Mouse (Mus musculus) hindbrain, embryonic 16.5 days (tissue): ENCODE results near the gene Zfp982. TPM values are rescaled to one million over a fixed set of nuclear protein-coding genes. Genes with fewer than 3 reads are reported as not detected.
"Not testable (repeated sequence)": the region's sequence is repeated elsewhere in the genome, so short reads cannot be mapped to it uniquely, and the experiment has no call there.

Experiments
- ATAC-seq: fragments of 200-750 bp; cut with Nextera tagmentation; 2 replicates; pipeline ENCODE4 v1.8.0; 2017; ENCODE audit warnings: moderate TSS enrichment, moderate library complexity
- H3K27ac ChIP-seq: fragments of 300-500 bp; sonication (generic); 2 replicates; pipeline ENCODE4 v1.5.1; 2014; ENCODE audit warnings: low read depth, mild to moderate bottlenecking, control low read depth, low read length, moderate library complexity
- H3K27me3 ChIP-seq: fragments of 300-500 bp; sonication (generic); replicated peaks from 2 replicates; pipeline ENCODE4 v1.6.1; 2014; ENCODE audit warnings: low read length; ENCODE audit not compliant: control insufficient read depth, insufficient read depth
- H3K36me3 ChIP-seq: fragments of 300-500 bp; sonication (generic); 2 replicates; pipeline ENCODE4 v1.6.1; 2014; ENCODE audit warnings: mild to moderate bottlenecking, low read length, moderate library complexity, mixed read lengths; ENCODE audit not compliant: control insufficient read depth, insufficient read depth
- H3K4me1 ChIP-seq: fragments of 300-500 bp; sonication (generic); 2 replicates; pipeline ENCODE4 v1.6.1; 2014; ENCODE audit warnings: low read depth, low read length; ENCODE audit not compliant: control insufficient read depth, insufficient read depth
- H3K4me2 ChIP-seq: fragments of 300-500 bp; sonication (generic); 2 replicates; pipeline ENCODE4 v1.6.1; 2014; ENCODE audit warnings: mild to moderate bottlenecking, low read length, control low read depth, moderate library complexity
- H3K4me3 ChIP-seq: fragments of 300-500 bp; sonication (generic); 2 replicates; pipeline ENCODE4 v1.5.1; 2014; ENCODE audit warnings: mild to moderate bottlenecking, low read length, control low read depth, moderate library complexity
- H3K9ac ChIP-seq: fragments of 300-500 bp; sonication (generic); 2 replicates; pipeline ENCODE4 v1.6.1; 2014; ENCODE audit warnings: low read depth, mild to moderate bottlenecking, control low read depth, low read length, moderate library complexity
- H3K9me3 ChIP-seq: fragments of 300-500 bp; sonication (generic); 2 replicates; pipeline ENCODE4 v1.6.1; 2014; ENCODE audit warnings: mild to moderate bottlenecking, low read length, moderate library complexity; ENCODE audit not compliant: control insufficient read depth
- WGBS: fragments of 180-500 bp; shearing (Covaris S2); extraction: QIAGEN DNeasy Blood & Tissue Kit; methylation state at CpG from one replicate; pipeline ENCODE4 v1.1.7; 2014; 5-methylcytosine and 5-hydroxymethylcytosine counted together
- polyA plus RNA-seq: library from polyadenylated mRNA; unstranded; fragments of >200 nt; fragmentation: Nextera tagmentation; extraction: Ambion mirVana; gene quantifications from 2 replicates; pipeline ENCODE4 v1.2.1, GENCODE M21; 2015

Gene Zfp982
- polyA plus RNA-seq, 1 experiment from 2014 or later: 4.4 TPM

DNA sequence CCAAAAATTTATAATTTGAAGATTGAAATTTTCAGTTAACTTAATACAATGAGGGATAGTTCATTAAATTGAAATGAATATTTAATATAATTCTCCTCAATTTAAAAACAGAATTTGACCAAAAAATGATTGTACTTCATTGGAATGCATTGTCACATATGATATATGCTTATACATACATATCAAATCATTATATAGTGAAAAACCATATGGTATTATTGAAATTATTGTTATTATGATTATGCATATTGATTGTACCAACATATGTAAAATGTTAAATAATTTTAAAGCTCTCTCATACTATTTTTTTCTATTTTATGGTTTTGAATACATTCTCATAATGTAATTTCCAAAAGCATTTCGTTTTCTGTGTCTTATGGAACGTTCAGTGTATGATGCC is 17.0 kb downstream of the Zfp982 start:
- H3K4me2 ChIP-seq: no peak overlapping the region
- no peak overlapping the region for H3K27ac ChIP-seq
- 87% methylated on average over 2 of the region's 2 CpGs for WGBS
- peaks cover 26% of the 10 kb centered on the region for H3K9me3 ChIP-seq
- no peaks in the 10 kb centered on the region for H3K36me3 ChIP-seq
- H3K4me3 ChIP-seq: no peak overlapping the region
- no peak for ATAC-seq
- no peaks in the 10 kb centered on the region for H3K4me1 ChIP-seq
- no peak overlapping the region for H3K9ac ChIP-seq
- no peaks in the 10 kb centered on the region for H3K27me3 ChIP-seq

DNA sequence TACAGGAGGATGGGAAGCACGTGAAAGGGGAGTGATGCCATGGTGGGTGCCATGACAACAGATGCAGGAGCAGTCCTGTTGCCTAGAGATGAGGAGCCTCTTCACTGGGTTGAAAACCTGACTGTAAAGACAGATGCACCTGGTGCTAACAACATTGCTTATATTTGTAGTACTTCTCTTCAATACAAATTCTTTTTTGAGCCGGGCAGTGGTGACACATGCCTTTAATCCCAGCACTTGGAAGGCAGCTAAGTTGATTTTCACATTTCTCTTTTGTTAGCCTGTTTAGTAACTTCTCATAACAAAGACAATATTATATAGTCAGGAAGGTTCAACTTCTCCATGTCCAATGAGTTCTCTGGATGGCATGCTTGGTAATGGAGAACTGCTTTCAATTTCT is 26.8 kb downstream of the Zfp982 start:
- WGBS: 73% methylated on average over 2 of the region's 2 CpGs
- no peak overlapping the region for H3K9ac ChIP-seq
- no peaks in the 10 kb centered on the region for H3K4me1 ChIP-seq
- H3K4me3 ChIP-seq: no peak overlapping the region
- H3K27me3 ChIP-seq: no peaks in the 10 kb centered on the region
- H3K9me3 ChIP-seq: peaks cover 57% of the 10 kb centered on the region
- H3K36me3 ChIP-seq: no peaks in the 10 kb centered on the region
- H3K27ac ChIP-seq: no peak overlapping the region
- H3K4me2 ChIP-seq: no peak overlapping the region
- no peak for ATAC-seq

DNA sequence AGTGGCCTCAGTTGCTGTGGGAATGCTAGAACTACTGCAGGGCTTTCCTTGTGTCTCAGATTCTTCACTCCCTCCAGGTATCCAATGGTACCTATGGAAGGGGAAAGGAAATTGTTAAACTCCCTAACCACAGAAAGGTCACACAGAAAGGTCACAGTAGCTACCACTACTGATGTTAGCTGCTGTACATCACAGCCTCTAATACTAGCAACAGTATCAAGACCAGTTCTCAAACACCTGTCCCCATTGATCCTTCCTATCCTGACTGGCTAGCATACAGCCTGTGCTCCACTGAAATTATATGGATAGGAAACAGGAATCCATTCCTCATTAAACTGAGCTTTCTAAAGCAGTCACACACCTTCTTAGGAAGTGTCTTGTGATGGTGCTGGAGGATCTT is 27.9 kb downstream of the Zfp982 start:
- Histone ChIP-seq H3K36me3 (no peaks in the 10 kb centered on the region), H3K27me3 (no peaks in the 10 kb centered on the region), H3K4me2 (no peak overlapping the region), H3K4me3 (no peak overlapping the region), H3K9ac (no peak overlapping the region), H3K9me3 (peaks cover 61% of the 10 kb centered on the region), H3K27ac (no peak overlapping the region), H3K4me1 (no peaks in the 10 kb centered on the region)
- no peak for ATAC-seq

DNA sequence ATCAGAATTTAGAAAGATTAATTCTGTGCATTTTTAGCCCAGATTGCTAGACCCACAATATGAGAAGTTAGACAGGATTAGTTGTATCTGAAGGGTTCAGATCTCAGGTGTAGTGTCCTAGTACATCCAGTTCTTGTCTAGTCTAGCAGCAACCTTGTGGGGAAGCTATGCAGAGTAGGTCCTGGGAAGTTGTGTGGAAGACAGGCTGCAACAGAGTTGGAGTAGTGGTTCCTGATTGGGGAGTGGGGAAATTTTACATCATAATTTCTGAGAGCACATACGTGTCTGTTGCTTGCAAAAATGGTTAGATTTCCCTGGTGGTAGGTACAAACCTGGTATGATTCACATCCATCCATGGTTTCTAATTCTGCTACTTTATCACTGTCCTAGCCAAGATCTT is 32.9 kb downstream of the Zfp982 start:
- WGBS: 90% methylated on average over 1 of the region's 1 CpGs

DNA sequence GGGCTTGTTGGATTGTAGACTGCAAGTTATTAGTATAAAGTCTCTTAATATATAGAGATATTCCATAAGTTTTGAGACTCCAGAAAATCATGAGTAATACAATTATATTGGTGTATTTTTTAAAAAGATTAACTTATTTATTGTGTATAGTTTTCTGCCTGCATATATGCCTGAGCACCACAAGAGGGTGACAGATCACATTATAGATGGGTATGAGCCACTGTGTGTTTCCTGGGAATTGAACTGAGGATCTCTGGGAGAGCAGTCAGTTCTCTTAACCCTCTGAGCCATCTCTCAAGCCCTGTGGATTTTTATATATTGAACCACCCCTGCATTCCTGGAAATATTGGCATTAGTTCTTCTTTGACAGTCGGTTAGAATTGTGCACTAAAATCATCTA is 38.1 kb downstream of the Zfp982 start:
- Histone ChIP-seq H3K9ac (no peak overlapping the region), H3K4me1 (no peaks in the 10 kb centered on the region), H3K4me3 (no peak overlapping the region), H3K27me3 (no peaks in the 10 kb centered on the region), H3K27ac (no peak overlapping the region), H3K4me2 (no peak overlapping the region), H3K36me3 (0 out of 2 replicates have a peak, but pooled peaks cover 3% of the 10 kb centered on the region), H3K9me3 (peaks cover 34% of the 10 kb centered on the region)
- WGBS: 88% methylated on average over 1 of the region's 1 CpGs
- no peak for ATAC-seq

More for the DNA sequence above, 32.9 kb downstream of the Zfp982 start:
- 0 out of 2 replicates have a peak, but pooled peaks cover 3% of the 10 kb centered on the region for H3K36me3 ChIP-seq
- no peaks in the 10 kb centered on the region for H3K27me3 ChIP-seq
- H3K9ac ChIP-seq: no peak overlapping the region
- H3K9me3 ChIP-seq: peaks cover 63% of the 10 kb centered on the region
- no peak for ATAC-seq
- H3K4me2 ChIP-seq: no peak overlapping the region
- H3K27ac ChIP-seq: no peak overlapping the region
- no peak overlapping the region for H3K4me3 ChIP-seq
- no peaks in the 10 kb centered on the region for H3K4me1 ChIP-seq

DNA sequence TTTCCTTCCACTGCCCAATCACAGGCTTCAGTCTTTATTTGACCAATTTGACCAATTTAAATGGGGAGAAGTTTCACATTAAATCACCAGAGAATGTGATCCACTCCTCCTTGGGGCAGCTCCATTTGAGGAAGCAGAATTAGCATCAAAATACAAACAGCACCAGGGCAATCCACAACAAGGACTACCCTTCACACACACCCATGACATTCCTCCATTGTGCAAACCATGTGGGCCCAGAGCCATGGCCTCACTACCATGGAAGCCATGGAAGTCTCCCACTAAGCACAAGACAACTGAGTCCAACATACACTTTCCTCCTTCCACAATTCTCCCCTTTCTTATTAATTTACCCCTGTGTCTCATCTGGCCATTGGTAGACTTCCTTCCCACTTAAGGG is 43.7 kb downstream of the Zfp982 start:
- H3K27ac ChIP-seq, H3K4me2 ChIP-seq, H3K27me3 ChIP-seq, H3K9ac ChIP-seq, H3K36me3 ChIP-seq, H3K4me1 ChIP-seq, ATAC-seq, H3K4me3 ChIP-seq: not testable (repeated sequence)
- peaks cover 29% of the 10 kb centered on the region for H3K9me3 ChIP-seq

DNA sequence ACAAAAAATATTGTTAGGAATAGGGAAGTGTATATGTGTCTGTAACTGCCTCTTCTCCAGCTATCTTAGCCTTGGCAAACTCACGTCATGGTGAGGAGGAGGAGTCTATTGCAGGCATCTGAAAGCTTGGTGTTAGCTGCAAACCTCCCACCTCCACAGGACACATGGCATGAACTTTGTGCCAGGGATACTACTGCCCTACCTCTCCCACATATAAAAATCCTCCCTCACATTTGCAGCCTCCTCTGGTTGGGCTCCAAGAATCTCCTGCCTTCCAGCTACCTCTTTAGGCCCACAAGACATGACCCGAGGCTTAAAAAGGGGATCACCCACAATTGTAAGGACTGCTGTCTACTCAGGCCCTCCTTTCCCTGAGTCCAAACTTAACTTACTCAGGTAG is 45.5 kb downstream of the Zfp982 start:
- no peaks in the 10 kb centered on the region for H3K4me1 ChIP-seq
- no peaks in the 10 kb centered on the region for H3K27me3 ChIP-seq
- WGBS: 93% methylated on average over 2 of the region's 2 CpGs
- H3K27ac ChIP-seq: no peak overlapping the region
- H3K4me3 ChIP-seq: no peak overlapping the region
- no peaks in the 10 kb centered on the region for H3K36me3 ChIP-seq
- no peak overlapping the region for H3K9ac ChIP-seq
- H3K4me2 ChIP-seq: no peak overlapping the region
- ATAC-seq: no peak
- H3K9me3 ChIP-seq: peaks cover 32% of the 10 kb centered on the region

DNA sequence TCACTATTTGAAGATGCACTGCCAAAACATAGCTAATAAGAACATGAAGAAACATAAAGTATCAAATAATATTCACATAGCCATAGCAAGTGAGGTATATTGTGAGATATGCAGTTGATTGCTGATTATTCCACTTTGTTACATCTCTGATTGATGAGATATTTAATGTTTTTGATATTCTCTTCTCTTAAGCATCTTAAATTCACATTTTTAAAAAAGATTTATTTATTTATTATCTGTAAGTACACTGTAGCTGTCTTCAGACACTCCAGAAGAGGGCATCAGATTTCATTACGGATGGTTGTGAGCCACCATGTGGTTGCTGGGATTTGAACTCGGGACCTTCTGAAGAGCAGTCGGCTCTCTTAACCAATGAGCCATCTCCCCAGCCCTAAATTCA is 47.7 kb downstream of the Zfp982 start, which contains the start of gene Gm16503:
TSS of gene Gm16503 (plus strand) at position 301 of the 400 bp plus-strand sequence.
- H3K27me3 ChIP-seq, H3K4me2 ChIP-seq, H3K27ac ChIP-seq, H3K36me3 ChIP-seq, H3K4me1 ChIP-seq, H3K9ac ChIP-seq, ATAC-seq, H3K4me3 ChIP-seq: not testable (repeated sequence)
- 89% methylated on average over 3 of the region's 3 CpGs for WGBS
- peaks cover 32% of the 10 kb centered on the region for H3K9me3 ChIP-seq

DNA sequence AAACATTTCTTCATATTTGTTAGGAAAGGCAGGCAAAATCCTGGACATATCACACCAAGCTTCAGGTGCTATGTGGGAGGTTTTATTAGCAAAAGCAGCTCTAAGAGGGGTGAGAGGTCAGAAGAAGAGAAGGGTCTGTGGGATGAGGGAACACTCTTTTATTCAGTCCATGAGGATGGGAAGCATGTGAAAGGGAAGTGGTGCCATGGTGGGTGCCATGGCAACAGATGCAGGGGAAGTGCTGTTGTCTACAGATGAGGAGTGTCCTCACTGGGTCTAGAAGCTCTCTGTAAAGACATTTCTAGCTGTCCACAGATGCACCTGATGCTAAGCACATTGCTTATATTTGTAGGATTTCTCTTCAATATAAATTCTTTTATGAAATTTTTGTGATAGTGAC is 48.9 kb downstream of the Zfp982 start:
- peaks cover 27% of the 10 kb centered on the region for H3K9me3 ChIP-seq
- no peak overlapping the region for H3K4me2 ChIP-seq
- H3K4me1 ChIP-seq: no peaks in the 10 kb centered on the region
- H3K36me3 ChIP-seq: no peaks in the 10 kb centered on the region
- ATAC-seq: no peak
- no peaks in the 10 kb centered on the region for H3K27me3 ChIP-seq
- no peak overlapping the region for H3K4me3 ChIP-seq
- no peak overlapping the region for H3K9ac ChIP-seq
- no peak overlapping the region for H3K27ac ChIP-seq

DNA sequence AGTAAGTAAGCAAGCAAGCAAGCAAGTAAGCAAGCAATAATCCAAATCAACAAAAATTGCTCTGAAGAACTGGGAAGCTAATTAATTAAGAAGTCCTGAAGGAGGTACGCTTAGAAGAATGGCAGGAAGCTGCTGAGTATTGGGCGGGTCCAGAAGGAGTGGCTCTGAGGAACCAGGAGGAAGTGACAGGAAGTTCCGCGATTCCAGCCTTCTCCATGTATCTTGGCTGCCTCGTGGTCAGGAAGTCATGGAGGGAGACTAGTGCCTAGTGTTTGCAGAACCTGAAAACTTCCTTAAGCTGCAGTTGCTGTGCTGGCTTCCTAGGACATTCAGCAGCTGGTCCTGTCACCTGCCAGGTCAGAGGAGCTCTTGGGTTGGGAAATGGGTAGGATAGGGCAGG is 60.9 kb downstream of the Zfp982 start, which contains the start of gene Zfp985:
TSS of gene Zfp985 (plus strand) at position 207 of the 400 bp plus-strand sequence.
- not testable (repeated sequence) for H3K4me1 ChIP-seq, H3K9me3 ChIP-seq, H3K9ac ChIP-seq, ATAC-seq, H3K27me3 ChIP-seq, H3K36me3 ChIP-seq, H3K27ac ChIP-seq, H3K4me2 ChIP-seq, H3K4me3 ChIP-seq
- 77% methylated on average over 5 of the region's 5 CpGs for WGBS
